Mouse (Mus musculus): ENCODE data around the gene Vstm2l. TPM values are rescaled to one million over a fixed set of nuclear protein-coding genes. Genes with fewer than 3 reads are reported as not detected.

Vstm2l gene
- polyA plus RNA-seq, 1 experiment from 2014 or later, result 0.90 TPM

GRCm38 (mm10) chr2:157924504-157924903, 10.1 kb downstream of the Vstm2l start:
- no peaks in the 10 kb centered on the region for H3K4me1 ChIP-seq (replicated peaks; ENCODE audit: control insufficient read depth, insufficient read depth, low read length)
- H3K27me3 ChIP-seq (replicated peaks; ENCODE audit: control insufficient read depth, insufficient read depth, low read length), result peaks cover 8% of the 10 kb centered on the region; the same call in 1 of the 2 replicates
- no peak for TF ChIP-seq CTCF (IDR thresholded peaks at IDR 0.05; ENCODE audit: low read depth)
- no peak for ATAC-seq
- no peaks in the 10 kb centered on the region for H3K9me3 ChIP-seq (ENCODE audit: control insufficient read depth)
- H3K4me2 ChIP-seq (replicated peaks; ENCODE audit: low read depth), result no peak overlapping the region
- no peak overlapping the region for H3K9ac ChIP-seq (ENCODE audit: low read depth, low read length)
- WGBS, result 70% methylated on average over 5 of the region's 5 CpGs
- H3K27ac ChIP-seq (ENCODE audit: low read depth, low read length), result no peak overlapping the region
- no peaks in the 10 kb centered on the region for H3K36me3 ChIP-seq (ENCODE audit: control insufficient read depth, insufficient read depth)
- H3K4me3 ChIP-seq (ENCODE audit: low read depth, low read length), result no peak overlapping the region

DNA sequence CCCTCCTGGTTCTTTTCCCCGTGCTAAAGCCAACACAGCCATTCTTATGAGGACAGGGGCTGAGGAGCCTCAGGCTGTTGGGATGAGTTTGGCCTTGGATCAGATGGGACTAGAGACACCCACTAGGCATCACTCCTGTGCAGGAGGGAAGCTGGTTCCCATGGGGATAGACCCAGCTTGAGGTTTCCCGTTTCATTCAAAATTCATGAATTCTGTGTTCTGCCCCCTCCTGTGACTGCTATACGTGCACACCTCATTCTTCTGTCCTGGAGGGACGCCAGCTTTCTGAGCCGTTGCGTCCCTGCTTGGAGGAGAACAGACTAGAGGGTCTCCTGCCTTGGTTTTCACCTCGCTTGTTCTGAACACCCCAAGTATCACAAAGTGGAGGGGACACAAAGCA, 12.0 kb downstream of the Vstm2l start:
- H3K9ac ChIP-seq (ENCODE audit: low read depth, low read length), result no peak overlapping the region
- no peak for TF ChIP-seq CTCF (IDR thresholded peaks at IDR 0.05; ENCODE audit: low read depth)
- H3K9me3 ChIP-seq (ENCODE audit: control insufficient read depth), result no peaks in the 10 kb centered on the region
- no peaks in the 10 kb centered on the region for H3K36me3 ChIP-seq (ENCODE audit: control insufficient read depth, insufficient read depth)
- no peak overlapping the region for H3K27ac ChIP-seq (ENCODE audit: low read depth, low read length)
- no peaks in the 10 kb centered on the region for H3K4me1 ChIP-seq (replicated peaks; ENCODE audit: control insufficient read depth, insufficient read depth, low read length)
- ATAC-seq, result no peak
- no peak overlapping the region for H3K4me3 ChIP-seq (ENCODE audit: low read depth, low read length)
- no peak overlapping the region for H3K4me2 ChIP-seq (replicated peaks; ENCODE audit: low read depth)
- WGBS, result 61% methylated on average over 7 of the region's 7 CpGs
- H3K27me3 ChIP-seq (replicated peaks; ENCODE audit: control insufficient read depth, insufficient read depth, low read length), result peaks cover 10% of the 10 kb centered on the region; the same call in 1 of the 2 replicates

DNA sequence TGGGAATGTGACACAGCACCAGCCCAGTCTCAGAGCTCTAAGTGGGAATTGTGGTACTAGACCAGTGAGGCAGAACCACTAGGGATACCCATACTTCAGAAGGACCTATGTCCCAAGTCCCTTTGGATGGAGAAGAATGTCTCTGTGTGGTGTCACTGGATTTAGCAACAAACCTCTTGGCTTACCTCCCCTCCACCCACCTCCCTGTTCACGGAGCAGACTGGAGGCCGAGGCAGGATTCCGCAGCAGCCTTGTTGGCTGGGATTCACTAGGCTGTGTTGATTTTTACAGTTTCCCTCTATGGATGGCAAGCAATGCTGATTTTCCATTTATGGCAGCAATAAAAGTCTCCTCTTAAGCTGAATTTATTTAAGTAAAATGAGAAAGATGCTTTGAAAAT, 12.5 kb downstream of the Vstm2l start:
- no peaks in the 10 kb centered on the region for H3K4me1 ChIP-seq (replicated peaks; ENCODE audit: control insufficient read depth, insufficient read depth, low read length)
- no peak overlapping the region for H3K9ac ChIP-seq (ENCODE audit: low read depth, low read length)
- no peak overlapping the region for H3K4me3 ChIP-seq (ENCODE audit: low read depth, low read length)
- no peak overlapping the region for H3K4me2 ChIP-seq (replicated peaks; ENCODE audit: low read depth)
- no peaks in the 10 kb centered on the region for H3K36me3 ChIP-seq (ENCODE audit: control insufficient read depth, insufficient read depth)
- H3K27me3 ChIP-seq (replicated peaks; ENCODE audit: control insufficient read depth, insufficient read depth, low read length), result peaks cover 10% of the 10 kb centered on the region; the same call in 1 of the 2 replicates
- 59% methylated on average over 3 of the region's 3 CpGs for WGBS
- TF ChIP-seq CTCF (IDR thresholded peaks at IDR 0.05; ENCODE audit: low read depth), result no peak
- no peaks in the 10 kb centered on the region for H3K9me3 ChIP-seq (ENCODE audit: control insufficient read depth)
- no peak for ATAC-seq
- no peak overlapping the region for H3K27ac ChIP-seq (ENCODE audit: low read depth, low read length)

- ATAC-seq, result no peak
- no peak overlapping the region for H3K4me2 ChIP-seq (replicated peaks; ENCODE audit: low read depth)
- WGBS, result 66% methylated on average over 20 of the region's 20 CpGs
- no peak overlapping the region for H3K27ac ChIP-seq (ENCODE audit: low read depth, low read length)
- no peaks in the 10 kb centered on the region for H3K4me1 ChIP-seq (replicated peaks; ENCODE audit: control insufficient read depth, insufficient read depth, low read length)
- H3K36me3 ChIP-seq (ENCODE audit: control insufficient read depth, insufficient read depth), result no peaks in the 10 kb centered on the region
- H3K27me3 ChIP-seq (replicated peaks; ENCODE audit: control insufficient read depth, insufficient read depth, low read length), result peaks cover 10% of the 10 kb centered on the region; the same call in 1 of the 2 replicates
- TF ChIP-seq CTCF (IDR thresholded peaks at IDR 0.05; ENCODE audit: low read depth), result no peak
- H3K9ac ChIP-seq (ENCODE audit: low read depth, low read length), result no peak overlapping the region
- no peaks in the 10 kb centered on the region for H3K9me3 ChIP-seq (ENCODE audit: control insufficient read depth)
- H3K4me3 ChIP-seq (ENCODE audit: low read depth, low read length), result no peak overlapping the region
Observed at GRCm38 (mm10) chr2:157927397-157927796, 12.9 kb downstream of the Vstm2l start.

- H3K4me1 ChIP-seq (replicated peaks; ENCODE audit: control insufficient read depth, insufficient read depth, low read length), result no peaks in the 10 kb centered on the region
- peaks cover 10% of the 10 kb centered on the region; the same call in 1 of the 2 replicates for H3K27me3 ChIP-seq (replicated peaks; ENCODE audit: control insufficient read depth, insufficient read depth, low read length)
- no peak for TF ChIP-seq CTCF (IDR thresholded peaks at IDR 0.05; ENCODE audit: low read depth)
- no peak overlapping the region for H3K4me3 ChIP-seq (ENCODE audit: low read depth, low read length)
- H3K36me3 ChIP-seq (ENCODE audit: control insufficient read depth, insufficient read depth), result no peaks in the 10 kb centered on the region
- no peak overlapping the region for H3K9ac ChIP-seq (ENCODE audit: low read depth, low read length)
- ATAC-seq, result no peak
- no peak overlapping the region for H3K27ac ChIP-seq (ENCODE audit: low read depth, low read length)
- no peak overlapping the region for H3K4me2 ChIP-seq (replicated peaks; ENCODE audit: low read depth)
- H3K9me3 ChIP-seq (ENCODE audit: control insufficient read depth), result no peaks in the 10 kb centered on the region
- WGBS, result 23% methylated on average over 2 of the region's 2 CpGs
Observed at GRCm38 (mm10) chr2:157927815-157928214, 13.4 kb downstream of the Vstm2l start.

DNA sequence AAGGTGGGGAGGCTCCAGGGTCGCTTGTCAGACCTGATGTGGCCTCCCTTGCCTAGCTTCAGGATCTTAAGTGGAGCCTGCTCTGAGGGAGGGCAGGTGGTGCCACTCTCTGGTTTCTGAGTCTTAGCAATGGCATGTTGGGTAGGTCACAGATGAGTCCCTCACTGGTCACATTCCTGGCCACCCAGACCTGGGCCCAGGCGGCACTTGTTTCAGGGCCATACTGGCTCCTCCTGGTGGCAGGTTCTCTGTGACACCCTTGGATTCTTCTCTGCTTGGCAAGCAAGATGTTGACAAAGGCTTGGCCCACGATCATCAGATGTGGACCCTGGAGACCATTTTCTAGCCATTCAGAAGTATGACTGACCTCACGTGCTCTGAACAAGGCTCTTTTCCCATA, 18.2 kb downstream of the Vstm2l start:
- no peaks in the 10 kb centered on the region for H3K9me3 ChIP-seq (ENCODE audit: control insufficient read depth)
- WGBS, result 77% methylated on average over 4 of the region's 4 CpGs
- no peaks in the 10 kb centered on the region for H3K4me1 ChIP-seq (replicated peaks; ENCODE audit: control insufficient read depth, insufficient read depth, low read length)
- H3K36me3 ChIP-seq (ENCODE audit: control insufficient read depth, insufficient read depth), result no peaks in the 10 kb centered on the region
- no peak overlapping the region for H3K27ac ChIP-seq (ENCODE audit: low read depth, low read length)
- no peak overlapping the region for H3K9ac ChIP-seq (ENCODE audit: low read depth, low read length)
- ATAC-seq, result no peak
- TF ChIP-seq CTCF (IDR thresholded peaks at IDR 0.05; ENCODE audit: low read depth), result peak; percentile 52
- no peak overlapping the region for H3K4me2 ChIP-seq (replicated peaks; ENCODE audit: low read depth)
- peaks cover 9% of the 10 kb centered on the region for H3K27me3 ChIP-seq (replicated peaks; ENCODE audit: control insufficient read depth, insufficient read depth, low read length)
- no peak overlapping the region for H3K4me3 ChIP-seq (ENCODE audit: low read depth, low read length)
